Mouse (Mus musculus) kidney, postnatal 10 days (tissue): Measurements from ENCODE around the gene Gpatch3.

Experiments
- DNase-seq: peaks from one replicate; pipeline ENCODE4 v3.0.0; 2021; ENCODE audit warnings: mixed read lengths

Gpatch3 gene

DNA sequence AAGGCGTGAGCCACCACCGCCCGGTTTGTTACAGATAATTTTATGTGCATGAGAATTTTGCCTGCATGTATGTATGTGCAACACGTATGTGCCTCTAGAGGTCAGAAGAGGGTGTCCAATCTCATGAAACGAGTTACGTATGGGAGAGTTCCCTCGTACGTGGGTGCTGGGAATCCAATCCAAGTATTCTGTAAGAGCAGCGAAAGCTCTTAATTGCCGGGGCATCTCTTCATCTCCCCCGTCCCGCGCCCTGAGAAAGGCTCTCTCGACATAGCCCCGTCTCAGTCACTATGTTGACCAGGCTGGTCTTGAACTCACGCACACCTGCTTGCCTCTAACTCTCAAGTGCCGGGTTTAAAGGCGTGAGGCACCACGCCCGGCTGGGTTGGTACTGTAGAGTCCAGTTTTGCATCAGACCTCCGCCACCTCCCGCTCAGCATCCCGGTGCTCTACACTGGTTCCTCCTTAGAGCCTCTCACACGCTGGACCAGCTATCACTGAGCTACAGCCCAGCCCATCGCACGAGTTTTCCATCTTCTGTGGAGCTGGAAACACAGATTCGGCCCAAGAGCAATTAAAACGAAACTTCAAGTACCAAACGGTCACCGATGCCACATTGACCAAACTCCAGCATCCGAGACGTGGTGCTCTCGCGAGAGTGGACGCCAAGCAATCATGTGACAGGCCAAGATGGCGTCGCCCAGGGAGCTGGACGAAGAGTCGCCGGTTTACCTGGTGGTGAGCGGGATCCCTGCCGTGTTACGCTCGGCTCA, at the start of gene Gpatch3:
Gpatch3 (plus strand) TSS at position 676 of the 773 bp plus-strand sequence.
- DNase-seq: peak; percentile 96

DNA sequence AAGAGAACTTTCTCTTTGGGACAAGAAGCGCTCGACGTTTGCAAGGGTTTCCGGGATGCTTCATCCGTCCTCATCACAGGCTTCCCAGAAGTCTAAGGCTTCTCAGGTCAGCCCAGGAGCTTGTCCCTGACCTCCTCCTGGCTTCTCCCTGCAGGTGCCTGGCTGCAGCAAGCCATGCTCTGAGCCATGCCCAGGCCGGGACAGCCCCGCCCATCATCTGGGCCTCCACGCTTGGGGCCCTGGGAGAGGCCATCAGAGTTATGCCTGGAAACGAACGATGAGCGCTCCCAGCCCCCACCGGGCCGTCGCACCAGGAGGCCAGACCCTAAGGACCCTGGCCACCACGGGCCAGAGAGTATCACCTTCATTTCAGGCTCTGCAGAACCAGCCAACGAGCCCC, 46.8 kb upstream of the Gpatch3 start:
- no peak for DNase-seq

GRCm38 (mm10) chr4:133532777-133533176, 41.8 kb upstream of the Gpatch3 start:
- no peak for DNase-seq

DNA sequence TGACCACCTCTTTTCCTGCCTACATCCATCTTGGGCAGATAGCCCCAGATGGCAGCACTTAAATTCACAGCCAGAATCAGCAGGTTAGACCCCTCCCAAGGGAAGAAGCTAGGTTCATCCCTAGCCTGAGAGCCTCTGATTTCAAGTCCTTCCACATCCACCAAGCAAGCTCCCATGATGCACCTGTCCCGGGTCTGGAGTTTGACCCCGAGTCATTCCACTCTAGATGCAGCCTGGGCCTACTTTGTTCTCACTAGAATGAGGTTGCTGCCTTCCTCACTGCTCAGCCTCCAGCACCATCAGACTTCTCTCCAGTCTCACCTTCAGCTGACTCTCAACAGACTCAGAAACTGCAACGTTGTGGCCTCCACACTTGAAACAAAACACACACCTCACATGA, 38.5 kb upstream of the Gpatch3 start:
- peak; percentile 30 for DNase-seq

GRCm38 (mm10) chr4:133536652-133537051, 37.9 kb upstream of the Gpatch3 start:
- no peak for DNase-seq

DNA sequence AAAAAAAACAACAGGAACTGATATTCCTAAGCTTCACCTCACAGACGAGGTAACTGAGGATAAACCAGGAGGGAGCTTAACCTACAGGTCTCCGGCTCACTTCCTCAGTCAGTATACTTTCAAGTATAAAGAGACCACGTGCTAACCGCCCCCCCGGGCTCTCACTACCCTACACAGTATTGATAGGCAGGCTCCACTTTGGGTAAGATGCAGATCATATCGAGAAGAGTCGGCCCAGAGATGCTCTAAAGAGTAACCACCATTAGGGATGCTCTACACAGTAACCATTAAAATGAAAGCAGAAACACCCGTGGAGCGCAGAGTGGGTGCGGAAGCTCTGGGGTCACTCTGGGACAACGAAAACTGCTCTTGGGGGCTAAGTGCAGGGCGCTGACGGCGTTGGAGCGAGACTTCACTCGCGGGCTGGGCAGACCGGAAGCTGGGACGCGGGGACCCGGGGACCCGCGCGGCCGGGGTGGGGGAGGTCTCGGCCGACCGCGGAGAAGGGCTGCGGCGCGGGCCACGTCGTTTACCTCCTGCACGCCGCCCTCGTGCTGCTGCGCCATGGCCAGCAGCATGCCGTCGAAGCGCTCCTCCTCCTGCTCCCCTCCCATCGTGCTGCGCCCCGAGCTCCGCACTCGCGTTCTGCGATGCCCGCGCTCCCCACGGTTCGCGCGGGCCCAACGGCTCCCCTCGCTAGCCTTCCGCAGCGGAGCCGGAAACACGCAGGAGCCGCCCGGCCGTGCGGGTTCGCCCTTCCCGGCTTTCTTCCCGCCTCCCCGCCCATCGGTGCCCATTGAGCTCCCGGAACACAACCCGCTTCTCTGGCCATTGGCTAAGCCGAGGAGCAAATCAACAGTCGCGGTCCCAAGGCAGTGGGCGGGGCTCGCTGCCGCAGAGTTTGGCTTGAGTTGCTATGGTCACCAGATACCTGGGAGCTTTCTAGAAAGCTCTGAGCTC, 29.0 kb upstream of the Gpatch3 start, which contains the start of gene Nudc:
Nudc (minus strand) TSS at position 725 of the 960 bp plus-strand sequence.
- DNase-seq: peak; percentile 97

- no peak for DNase-seq
These were observed 22.5 kb upstream of the Gpatch3 start for GRCm38 (mm10) chr4:133552029-133552428.

DNA sequence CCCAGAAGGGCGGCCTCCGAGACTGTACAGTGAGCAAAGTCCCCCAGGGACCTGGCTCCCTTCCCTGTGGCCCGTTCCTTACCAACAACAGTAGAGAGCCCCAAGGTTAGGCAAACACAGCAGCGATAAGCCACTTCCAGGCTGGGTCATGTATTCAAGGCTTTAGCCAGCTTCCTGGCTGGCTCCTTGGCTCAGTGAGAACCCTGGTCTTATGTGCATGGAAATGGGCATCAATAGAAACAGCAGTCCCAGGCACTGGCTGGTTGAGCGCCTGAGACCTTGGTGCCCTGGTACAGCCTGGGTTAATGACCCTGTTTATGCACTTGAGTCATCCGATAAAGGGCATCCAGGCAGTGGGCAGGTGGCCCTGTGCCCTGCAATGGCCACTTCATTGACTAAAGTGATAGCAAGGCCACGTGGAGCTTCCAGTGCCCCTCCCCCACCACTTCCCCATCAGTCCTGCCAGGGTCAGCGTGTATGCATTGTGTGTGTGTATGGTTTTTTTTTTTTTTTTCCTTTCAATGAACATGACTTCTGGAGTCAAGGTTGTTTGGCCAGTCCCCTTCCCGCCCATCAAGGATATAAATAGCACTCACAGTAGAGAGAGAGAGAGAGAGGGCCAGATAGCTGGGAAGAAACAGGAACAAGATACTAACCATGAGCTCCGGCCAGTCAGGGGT, 21.6 kb upstream of the Gpatch3 start, which contains the start of gene Nr0b2:
Nr0b2 (plus strand) TSS at position 609 of the 680 bp plus-strand sequence.
- DNase-seq: no peak

DNA sequence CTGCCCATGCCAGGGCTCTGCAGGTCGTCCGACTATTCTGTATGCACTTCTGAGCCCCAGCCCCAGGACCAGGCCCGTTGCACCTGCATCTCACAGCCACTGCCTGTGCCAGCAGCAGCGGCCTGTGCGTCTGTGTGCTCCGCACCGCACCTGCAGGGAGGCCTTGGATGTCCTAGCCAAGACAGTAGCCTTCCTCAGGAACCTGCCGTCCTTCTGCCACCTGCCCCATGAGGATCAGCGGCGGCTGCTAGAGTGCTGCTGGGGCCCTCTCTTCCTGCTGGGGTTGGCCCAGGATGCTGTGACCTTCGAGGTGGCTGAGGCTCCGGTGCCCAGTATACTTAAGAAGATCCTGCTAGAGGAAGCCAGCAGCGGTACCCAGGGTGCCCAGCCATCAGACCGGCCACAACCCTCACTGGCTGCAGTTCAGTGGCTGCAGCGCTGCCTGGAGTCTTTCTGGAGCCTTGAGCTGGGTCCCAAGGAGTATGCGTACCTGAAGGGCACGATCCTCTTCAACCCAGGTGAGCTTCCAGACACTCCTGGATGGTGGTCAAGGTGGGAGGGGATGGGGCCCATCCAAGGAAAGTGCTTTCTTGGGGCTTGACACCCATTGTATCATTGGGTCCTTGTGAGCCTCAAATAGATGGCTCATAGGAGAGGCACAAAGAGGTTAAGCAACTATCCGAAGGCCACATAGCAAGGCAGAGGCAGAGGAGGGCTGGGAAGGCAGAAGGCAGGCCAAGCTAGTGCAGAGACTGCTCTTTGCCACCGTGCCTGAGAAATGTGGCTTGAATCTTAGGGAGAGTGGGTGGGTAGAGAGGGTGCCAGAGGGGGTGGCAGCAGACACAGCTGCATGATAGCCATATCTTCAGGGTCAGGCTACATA, 20.9 kb upstream of the Gpatch3 start:
- no peak for DNase-seq

DNA sequence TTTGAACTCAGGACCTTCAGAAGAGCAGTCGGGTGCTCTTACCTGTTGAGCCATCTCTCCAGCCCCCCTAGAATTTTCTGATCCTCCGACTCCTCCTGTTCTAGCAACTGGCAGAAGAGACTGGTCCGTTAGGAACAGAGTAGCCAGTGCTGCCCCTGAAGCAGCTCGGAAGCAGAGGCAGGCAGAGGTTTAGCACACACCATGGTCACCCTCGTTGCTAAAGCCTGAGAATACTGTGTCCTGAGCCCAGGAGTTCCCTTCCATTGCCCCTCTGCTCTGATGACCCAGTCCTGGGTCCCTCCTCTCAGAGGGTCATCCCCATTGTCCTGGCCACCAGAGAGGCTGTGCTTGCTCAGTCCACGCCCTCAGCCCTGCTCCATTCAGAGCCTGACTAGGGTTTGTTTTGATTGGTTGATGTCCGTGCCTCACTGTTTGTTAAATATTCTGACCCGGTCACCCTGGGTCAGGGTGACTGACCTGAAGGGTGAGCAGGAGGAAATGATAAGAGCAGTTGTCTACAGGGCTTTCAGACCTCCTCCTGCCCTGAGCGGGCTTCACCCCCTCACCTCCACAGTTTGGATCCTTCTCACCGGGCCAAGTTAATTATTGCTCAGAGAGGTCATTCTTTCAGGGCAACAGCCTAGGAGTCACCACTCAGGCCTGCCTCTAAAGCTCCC, 17.4 kb upstream of the Gpatch3 start:
- DNase-seq: peak; percentile 48

DNA sequence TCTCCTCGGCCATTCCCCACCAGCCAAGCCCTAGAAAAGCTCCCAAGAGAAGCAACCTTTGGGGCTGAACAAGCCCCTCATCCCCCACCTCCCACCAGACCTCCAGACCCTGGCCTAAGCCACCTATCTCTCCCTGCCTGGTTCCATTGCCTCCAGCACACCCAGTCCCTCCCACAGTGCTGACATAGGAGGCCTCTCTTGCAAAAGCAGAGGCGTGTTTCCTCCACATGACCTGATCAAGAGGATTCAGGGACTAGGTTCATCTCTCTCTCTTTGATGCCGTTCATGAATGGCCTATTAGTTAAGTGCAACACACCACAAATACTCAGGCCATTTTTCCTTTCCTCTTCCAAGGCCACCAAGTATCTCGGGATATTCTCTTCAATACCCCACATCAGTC, 14.7 kb upstream of the Gpatch3 start:
- no peak for DNase-seq

DNA sequence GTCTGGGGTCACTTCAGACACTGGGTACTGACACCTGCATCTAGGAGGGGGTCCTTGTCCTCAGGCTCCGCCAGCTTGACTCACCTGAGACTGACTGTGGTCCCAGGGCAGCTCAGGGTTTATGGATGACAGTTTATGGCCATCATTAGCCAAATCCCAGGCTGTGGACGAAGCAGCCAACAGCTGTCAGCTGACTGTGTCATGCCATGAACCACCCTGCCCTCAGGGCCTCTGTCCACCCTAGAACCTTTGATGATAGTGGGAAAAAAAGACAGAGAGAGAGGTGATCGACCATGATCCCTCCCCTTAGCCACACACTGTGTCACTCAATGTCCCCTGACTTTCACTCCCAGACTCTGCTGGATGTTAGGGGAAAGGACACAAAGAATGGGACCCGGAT, 12.9 kb upstream of the Gpatch3 start:
- no peak for DNase-seq

DNA sequence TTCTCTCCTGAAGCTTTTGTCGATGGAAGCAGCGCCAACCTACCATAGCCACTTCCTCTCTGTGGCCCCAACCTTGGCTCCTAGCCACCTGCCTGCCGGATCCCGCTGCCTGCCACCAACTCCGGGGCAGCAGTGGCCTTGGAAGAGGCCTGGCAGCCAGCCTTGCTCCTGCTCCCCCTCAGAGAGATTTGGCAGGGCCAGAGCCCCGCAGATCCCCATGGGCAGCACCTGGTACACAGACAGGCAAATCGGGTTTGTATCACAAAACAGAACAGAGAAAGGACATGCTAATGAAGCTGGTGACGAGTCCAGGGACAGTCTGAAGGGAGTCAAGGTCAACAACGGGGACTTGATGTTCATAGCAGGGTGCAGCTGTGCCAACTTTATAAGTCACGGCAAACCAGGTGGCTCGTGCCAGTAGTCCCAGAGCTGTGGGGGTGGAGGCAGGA, 11.4 kb upstream of the Gpatch3 start:
- DNase-seq: peak; percentile 64

- DNase-seq: no peak
These were observed 7.3 kb upstream of the Gpatch3 start for GRCm38 (mm10) chr4:133567251-133567650.

GRCm38 (mm10) chr4:133569291-133570065, 5.1 kb upstream of the Gpatch3 start:
- DNase-seq: no peak

GRCm38 (mm10) chr4:133570066-133570466, 4.5 kb upstream of the Gpatch3 start:
- peak; percentile 64 for DNase-seq

DNA sequence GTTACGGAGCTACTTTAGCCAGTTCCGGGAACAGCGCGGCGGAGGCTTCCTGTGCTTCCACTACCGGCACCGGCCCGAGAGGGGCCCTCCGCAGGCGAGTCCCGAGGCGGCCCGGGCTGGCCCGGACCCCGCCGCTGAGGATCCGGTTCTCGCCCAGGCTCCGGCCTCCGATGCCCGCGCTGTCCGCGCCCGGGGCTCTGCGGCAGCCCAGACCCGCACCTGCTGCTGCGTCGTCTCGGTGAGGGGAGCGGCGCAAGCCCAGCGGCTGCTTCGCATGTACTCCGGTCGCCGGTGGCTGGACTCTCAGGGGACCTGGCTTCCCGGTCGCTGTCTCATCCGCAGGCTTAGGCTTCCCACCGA, 278 bp downstream of the Gpatch3 start:
- no peak for DNase-seq

DNA sequence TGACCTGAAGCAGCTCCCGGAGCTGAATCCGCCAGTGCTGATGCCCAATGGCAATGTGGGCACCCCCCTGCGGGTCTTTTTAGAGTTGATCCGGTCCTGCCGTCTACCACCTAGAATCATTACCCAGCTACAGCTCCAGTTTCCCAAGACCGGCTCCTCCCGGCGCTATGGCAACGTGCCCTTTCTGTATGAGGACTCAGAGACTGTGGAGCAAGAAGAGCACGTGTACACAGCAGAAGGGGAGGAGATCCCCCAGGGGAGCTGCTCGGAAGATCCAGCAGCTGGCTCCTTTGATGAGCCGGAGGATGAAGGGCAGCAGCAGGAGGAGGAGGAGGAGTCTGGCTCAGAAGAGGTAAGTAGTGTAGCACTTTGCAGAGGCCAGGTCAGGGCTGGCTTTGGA, 3.4 kb downstream of the Gpatch3 start:
- no peak for DNase-seq

DNA sequence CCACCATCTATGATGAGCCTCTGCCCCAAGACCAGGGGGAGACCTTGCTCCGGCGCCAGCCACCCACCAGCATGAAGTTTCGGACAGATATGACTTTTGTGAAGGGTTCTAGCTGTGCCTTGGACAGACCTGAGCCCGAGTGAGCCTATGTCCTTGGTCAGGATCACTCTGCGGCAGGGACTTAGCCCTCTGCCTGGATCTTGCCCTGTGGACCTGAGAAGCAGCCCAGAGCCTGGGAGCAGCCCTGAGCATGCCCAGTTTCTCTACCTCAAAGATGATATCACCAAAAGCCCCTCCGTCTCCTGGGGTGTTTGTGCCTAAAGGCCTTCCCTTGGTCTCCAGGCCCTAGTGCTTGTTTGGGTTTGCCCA, 9.1 kb downstream of the Gpatch3 start:
- DNase-seq: no peak
